Mouse (Mus musculus) B cell, adult 67 days (primary cell): ENCODE results near the gene Gm26620. TPM values are rescaled to one million over a fixed set of nuclear protein-coding genes. Genes with fewer than 3 reads are reported as not detected.

Source experiments
- total RNA-seq, 2 experiments: library from RNA; stranded (reverse); gene quantifications; 4 replicates each; pipeline ENCODE4 v1.2.4; 2023

Gene Gm26620
- total RNA-seq = under 1 TPM; 0.93 to 0.98 TPM

GRCm38 (mm10) chr1:170884978-170885561 is at the start of gene Gm26620, which contains the start of gene Dusp12:
Gene Gm26620 (plus strand): TSS chr1:170885065.
Gene Dusp12 (minus strand): TSS chr1:170885540.

GRCm38 (mm10) chr1:170867691-170868105 is 17.2 kb upstream of the Gm26620 start, which contains the start of gene Atf6:
Gene Atf6 (minus strand): TSS chr1:170867771.

GRCm38 (mm10) chr1:170912891-170913615 is 28.2 kb downstream of the Gm26620 start, which contains the start of gene Fcrlb:
Gene Fcrlb (minus strand): TSS chr1:170912941.

GRCm38 (mm10) chr1:170927378-170927777 is 42.5 kb downstream of the Gm26620 start, which contains the start of gene Fcrla:
Gene Fcrla (minus strand): TSS chr1:170927583.

Other genes starting within 250 kb of the Gm26620 start
- not detected for gene Olfml2b, start 240.5 kb upstream of the Gm26620 start, total RNA-seq
- 10 to 100 TPM; 49.9 to 50.8 TPM for gene Atf6, start 17.3 kb upstream of the Gm26620 start, total RNA-seq
- gene Dusp12, start 475 bp downstream of the Gm26620 start, total RNA-seq = 10 to 100 TPM in 1 of 2 experiments, 1 to 10 TPM in 1; 9.4 to 19.2 TPM
- 1 to 10 TPM; 1.1 to 1.6 TPM for gene Fcrlb, start 27.9 kb downstream of the Gm26620 start, total RNA-seq
- 100 to 1,000 TPM; 399 to 457 TPM for gene Fcrla, start 42.5 kb downstream of the Gm26620 start, total RNA-seq
- 100 to 1,000 TPM; 229 to 275 TPM for gene Fcgr2b, start 91.5 kb downstream of the Gm26620 start, total RNA-seq
- gene Fcgr4, start 133.9 kb downstream of the Gm26620 start, total RNA-seq = 1 to 10 TPM in 1 of 2 experiments, not detected in 1; 1.2 TPM
- gene Fcgr3, start 179.9 kb downstream of the Gm26620 start, total RNA-seq = 1 to 10 TPM in 1 of 2 experiments, under 1 TPM in 1; 0.44 to 3.6 TPM
- gene Cfap126, start 228.9 kb downstream of the Gm26620 start, total RNA-seq = 1 to 10 TPM in 1 of 2 experiments, under 1 TPM in 1; 0.75 to 1.0 TPM